In the genomic region with DNA sequence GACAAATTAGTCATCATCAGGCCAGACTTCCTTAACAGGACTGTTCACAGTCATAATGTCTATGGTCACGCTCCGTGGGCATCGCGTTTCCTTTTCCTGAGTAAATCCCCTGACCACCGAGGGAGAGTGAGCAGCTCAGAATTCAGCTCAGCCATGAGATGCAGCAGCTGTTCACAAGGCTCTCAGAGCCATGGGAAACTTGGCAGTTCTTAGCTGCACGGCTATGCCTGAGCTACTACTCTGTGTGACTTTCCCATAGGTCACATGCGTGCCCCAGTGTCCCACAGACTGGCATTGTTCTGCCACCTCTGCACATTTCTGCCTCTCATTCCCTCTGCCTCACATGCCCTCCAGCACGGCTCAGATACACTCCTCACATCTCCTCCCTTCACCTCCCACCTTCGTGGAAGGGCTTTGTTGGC, we compare ENCODE assay signal across 10 mouse cellular contexts.
DNase-seq lines count a peak whose midpoint lies in the region; ATAC-seq lines count a peak whose summit lies in the region.
"Had no signal": no experiment of that assay in that cellular context is flagged by ENCODE, and none has a peak within 500 bp of the region (broad histone marks: within the 10 kb centered on the region; RNA-seq: fewer than 3 reads in every experiment).

No protein-coding gene starts in this region.

- H3K9me3 ChIP-seq in midbrain, embryonic 14.5 days (ENCODE audit: control insufficient read depth, low read length): no peaks in the 10 kb centered on the region
- H3K9me3 ChIP-seq: heart, embryonic 13.5 days had no signal

- H3K9ac ChIP-seq in midbrain, embryonic 14.5 days (replicated peaks; ENCODE audit: low read length): no peak overlapping the region
- H3K9ac ChIP-seq: heart, embryonic 13.5 days had no signal

- H3K4me2 ChIP-seq in midbrain, embryonic 14.5 days (ENCODE audit: low read length): no peak overlapping the region
- H3K4me2 ChIP-seq: heart, embryonic 13.5 days; liver, embryonic 11.5 days had no signal

- peaks cover 22% of the 10 kb centered on the region for H3K4me1 ChIP-seq in midbrain, embryonic 14.5 days (ENCODE audit: control insufficient read depth, insufficient read depth, low read length)

- intact Hi-C loops in left cerebral cortex, postnatal 4 days (cut with DNase I): loop anchor here (10.0 kb wide), 1 partner anchor 638 kb away; no protein-coding TSS in a partner anchor

- DNase-seq in left cerebral cortex, postnatal 4 days: peak; percentile 58
- no peak for DNase-seq in left cerebral cortex, adult 8-10 months (ENCODE audit: low spot score in 2 of 2)
- peak; percentile 45 for DNase-seq in embryo, embryonic 10.5 days (ENCODE audit: low spot score)
- peak; percentile 8 to 18 for DNase-seq in heart, adult 9 months (ENCODE audit: low spot score in 2 of 2)
- peak; percentile 55 for DNase-seq in midbrain, embryonic 14.5 days
- DNase-seq in adrenal gland, postnatal 14 days: no peak
- DNase-seq in spleen, postnatal 10 days (ENCODE audit: low spot score in 2 of 2): no peak
- DNase-seq: cerebellum, adult 8-10 months had no signal

- WGBS in midbrain, embryonic 14.5 days: 16% methylated on average over 9 of the region's 9 CpGs

- H3K36me3 ChIP-seq in midbrain, embryonic 14.5 days (ENCODE audit: control insufficient read depth, insufficient read depth, low read length): no peaks in the 10 kb centered on the region
- H3K36me3 ChIP-seq: heart, embryonic 13.5 days had no signal

- ATAC-seq in midbrain, embryonic 14.5 days (ENCODE audit: low FRiP score, low TSS enrichment): no peak

- no peak overlapping the region for H3K27ac ChIP-seq in midbrain, embryonic 14.5 days (replicated peaks; ENCODE audit: low read depth, low read length)
- H3K27ac ChIP-seq: heart, embryonic 13.5 days had no signal

- no peaks in the 10 kb centered on the region for H3K27me3 ChIP-seq in midbrain, embryonic 14.5 days (ENCODE audit: control insufficient read depth, insufficient read depth, low read length)
- H3K27me3 ChIP-seq: heart, embryonic 13.5 days had no signal

- no peak overlapping the region for H3K4me3 ChIP-seq in midbrain, embryonic 14.5 days (replicated peaks; ENCODE audit: low read depth, low read length)
- H3K4me3 ChIP-seq: heart, embryonic 13.5 days had no signal

Comparison
In these comparisons a context has a peak if more than half of its experiments do, and no peak if none do; other contexts are left out.
1. DNase-seq: peak in left cerebral cortex, postnatal 4 days (single experiment), embryo, embryonic 10.5 days (single experiment), heart, adult 9 months (2 of 2) and midbrain, embryonic 14.5 days (single experiment); none in left cerebral cortex, adult 8-10 months (0 of 2), adrenal gland, postnatal 14 days (single experiment) and spleen, postnatal 10 days (0 of 2).